Comparison of ENCODE assay signal across 20 mouse cellular contexts in genomic region chr2:135152289-135152688, GRCm38 (mm10).
"Had no signal": no experiment of that assay in that cellular context is flagged by ENCODE, and none has a peak within 500 bp of the region (broad histone marks: within the 10 kb centered on the region; RNA-seq: fewer than 3 reads in every experiment).

No protein-coding gene starts in this region.

- H3K9ac ChIP-seq: liver, embryonic 13.5 days; midbrain, embryonic 13.5 days; neural tube, embryonic 13.5 days; stomach, embryonic 15.5 days had no signal

- H3K27ac ChIP-seq: left cerebral cortex, adult 2 months; liver, embryonic 13.5 days; midbrain, embryonic 10.5 days; midbrain, embryonic 13.5 days; neural tube, embryonic 13.5 days; stomach, embryonic 15.5 days had no signal

- H3K36me3 ChIP-seq: liver, embryonic 13.5 days; midbrain, embryonic 10.5 days; midbrain, embryonic 13.5 days; neural tube, embryonic 13.5 days; stomach, embryonic 15.5 days had no signal

- ATAC-seq: intestine, embryonic 16.5 days; lung, postnatal 0 days; midbrain, embryonic 13.5 days; midbrain, embryonic 16.5 days had no signal

- H3K4me2 ChIP-seq: liver, embryonic 13.5 days; midbrain, embryonic 13.5 days; neural tube, embryonic 13.5 days; stomach, embryonic 15.5 days had no signal

- H3K4me3 ChIP-seq: left cerebral cortex, adult 2 months; liver, embryonic 13.5 days; megakaryocyte, embryonic 14.5 days; midbrain, embryonic 10.5 days; midbrain, embryonic 13.5 days; myocyte; neural tube, embryonic 13.5 days; stomach, embryonic 15.5 days had no signal

- H3K9me3 ChIP-seq: liver, embryonic 13.5 days; megakaryocyte, embryonic 14.5 days; midbrain, embryonic 10.5 days; midbrain, embryonic 13.5 days; neural tube, embryonic 13.5 days; stomach, embryonic 15.5 days had no signal

- H3K4me1 ChIP-seq: liver, embryonic 13.5 days; midbrain, embryonic 10.5 days; stomach, embryonic 15.5 days had no signal

- H3K27me3 ChIP-seq: liver, embryonic 13.5 days; megakaryocyte, embryonic 14.5 days; midbrain, embryonic 13.5 days; neural tube, embryonic 13.5 days; stomach, embryonic 15.5 days had no signal

- DNase-seq: kidney, adult 18-20 months; kidney, adult 9 months; layer of hippocampus, postnatal 36 days; liver, embryonic 13.5 days; lung, adult 2 months; lung, postnatal 36 days; retina, postnatal 1 day; right cerebral cortex, postnatal 25 days; spleen, adult 18-20 months; thymus, postnatal 25 days had no signal
